Mouse (Mus musculus): ENCODE results near the gene Panx1.

GRCm38 (mm10) chr9:15045084-15045669 lies at the start of gene Panx1:
- no peak for TF ChIP-seq CTCF (IDR thresholded peaks at IDR 0.05; ENCODE audit: borderline replicate concordance, insufficient read depth, low read depth, low read length)
- no peak for TF ChIP-seq POLR2A (IDR thresholded peaks at IDR 0.05; ENCODE audit: borderline replicate concordance, insufficient read depth, low read length)

Measured in cerebellum, adult 2 months (tissue).